Mouse (Mus musculus) adrenal gland, postnatal 14 days (tissue): Measurements from ENCODE around the gene Ppil1. TPM values are rescaled to one million over a fixed set of nuclear protein-coding genes. Genes with fewer than 3 reads are reported as not detected.
A peak's percentile ranks its signal among the peaks of the same experiment; 100 is the strongest.

Experiments
- DNase-seq: peaks from one replicate; pipeline ENCODE4 v3.0.0; 2021; ENCODE audit warnings: mixed read lengths
- long read RNA-seq, 2 experiments: library from polyadenylated mRNA; stranded (forward); transcript quantifications; one replicate each; pipeline ENCODE4 v2.0.0; 2021
- total RNA-seq: library from RNA; stranded (reverse); gene quantifications from 2 replicates; pipeline ENCODE4 v1.2.3, GENCODE M21; 2021

The Ppil1 gene
- total RNA-seq, result 26.0 and 26.4 TPM in 2 replicates
- long read RNA-seq, experiment 1, transcript Ppil1-201 (4 exons, 1,462 nt), result major isoform, 53 of 54 reads
- long read RNA-seq, experiment 1, partial matches to known transcripts, result 0 of 54 reads
- long read RNA-seq, experiment 1, other reads (novel, unspliced or antisense), result 1 of 54 reads
- long read RNA-seq, experiment 2, transcript Ppil1-201 (4 exons, 1,462 nt), result major isoform, 37 of 39 reads
- long read RNA-seq, experiment 2, partial matches to known transcripts, result 0 of 39 reads
- long read RNA-seq, experiment 2, other reads (novel, unspliced or antisense), result 2 of 39 reads

DNA sequence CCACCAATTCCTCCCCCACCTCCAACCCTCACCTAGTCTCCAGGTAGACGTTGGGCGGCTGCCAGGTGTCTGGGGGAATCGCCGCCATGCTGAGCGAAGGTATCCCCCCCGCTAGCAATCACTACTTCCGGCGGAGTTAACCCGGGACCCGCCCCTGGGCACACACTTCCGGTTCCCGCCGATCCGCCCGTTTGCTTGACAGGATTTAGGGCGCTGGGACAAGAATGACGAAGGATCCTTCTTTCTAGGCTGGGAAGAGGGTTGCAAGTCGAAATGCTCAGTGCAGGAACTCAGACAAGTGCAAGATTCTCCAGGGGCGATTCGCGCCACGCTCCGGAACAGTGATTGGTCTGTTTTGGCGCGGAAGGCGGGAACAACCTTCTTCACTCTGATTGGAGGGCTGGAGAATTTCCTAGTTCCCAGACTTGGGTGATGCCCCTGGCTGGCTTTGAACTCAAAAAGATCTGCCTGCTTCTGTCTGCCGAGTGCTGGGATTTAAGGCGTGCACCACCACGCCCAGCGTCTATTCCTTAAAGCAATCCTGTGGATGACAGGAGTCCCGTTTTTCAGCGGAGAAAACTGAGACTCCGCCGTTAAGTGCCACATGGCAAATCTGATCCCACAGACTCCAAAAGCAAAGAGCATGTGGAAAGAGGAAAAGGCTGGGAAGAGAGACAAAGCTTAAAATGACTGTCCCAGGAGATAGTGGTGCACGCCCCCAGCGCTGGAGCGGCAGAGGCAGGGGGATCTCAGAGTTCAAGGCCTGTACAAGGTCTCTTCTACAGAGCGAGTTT lies at the start of gene Ppil1:
TSS of gene Ppil1 (minus strand) at position 347 of the 794 bp plus-strand sequence.
- peak; percentile 91 for DNase-seq

DNA sequence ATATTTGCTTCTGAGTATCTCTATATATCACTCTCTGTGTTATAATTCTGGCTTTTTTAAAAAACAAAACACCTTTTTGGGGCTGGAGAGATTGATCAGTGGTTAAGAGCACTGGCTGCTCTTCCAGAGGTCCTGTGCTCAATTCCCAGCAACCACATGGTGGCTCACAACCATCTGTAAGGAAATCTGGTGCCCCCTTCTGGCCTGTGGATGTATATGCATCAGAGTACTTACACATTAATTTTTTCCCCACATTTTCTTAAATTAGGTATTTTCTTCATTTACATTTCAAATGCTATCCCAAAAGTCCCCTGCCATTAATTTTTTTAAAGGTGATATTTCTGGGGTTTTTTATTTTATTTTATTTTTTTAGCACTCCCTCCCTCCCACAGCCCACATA lies 49.3 kb upstream of the Ppil1 start:
- DNase-seq, result no peak

DNA sequence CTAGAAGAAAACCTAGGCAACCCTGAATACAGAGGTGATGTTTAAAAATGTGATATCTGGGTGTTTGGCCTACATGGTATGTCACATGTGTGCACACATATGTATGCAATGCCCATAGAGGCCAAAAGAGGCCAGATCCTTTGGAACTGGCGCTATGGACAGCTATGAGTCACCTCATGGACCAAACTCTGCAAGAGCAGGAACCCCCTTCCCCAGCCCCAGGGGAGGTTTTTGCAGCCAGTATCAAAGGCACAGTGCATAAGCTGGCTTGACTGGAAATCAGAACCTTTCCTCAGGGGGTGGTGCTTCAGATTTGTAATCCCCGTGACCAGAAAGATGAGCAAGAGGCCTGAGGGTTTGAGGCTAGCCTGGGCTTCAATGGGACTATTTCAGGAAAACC lies 48.1 kb upstream of the Ppil1 start:
- no peak for DNase-seq

- DNase-seq, result no peak
Measured at GRCm38 (mm10) chr17:29311602-29312001, 47.6 kb upstream of the Ppil1 start.

GRCm38 (mm10) chr17:29310056-29310623 lies 46.2 kb upstream of the Ppil1 start:
- no peak for DNase-seq

- DNase-seq, result no peak
Measured at GRCm38 (mm10) chr17:29305871-29306270, 41.9 kb upstream of the Ppil1 start.

GRCm38 (mm10) chr17:29305058-29305806 lies 41.2 kb upstream of the Ppil1 start:
- no peak for DNase-seq

DNA sequence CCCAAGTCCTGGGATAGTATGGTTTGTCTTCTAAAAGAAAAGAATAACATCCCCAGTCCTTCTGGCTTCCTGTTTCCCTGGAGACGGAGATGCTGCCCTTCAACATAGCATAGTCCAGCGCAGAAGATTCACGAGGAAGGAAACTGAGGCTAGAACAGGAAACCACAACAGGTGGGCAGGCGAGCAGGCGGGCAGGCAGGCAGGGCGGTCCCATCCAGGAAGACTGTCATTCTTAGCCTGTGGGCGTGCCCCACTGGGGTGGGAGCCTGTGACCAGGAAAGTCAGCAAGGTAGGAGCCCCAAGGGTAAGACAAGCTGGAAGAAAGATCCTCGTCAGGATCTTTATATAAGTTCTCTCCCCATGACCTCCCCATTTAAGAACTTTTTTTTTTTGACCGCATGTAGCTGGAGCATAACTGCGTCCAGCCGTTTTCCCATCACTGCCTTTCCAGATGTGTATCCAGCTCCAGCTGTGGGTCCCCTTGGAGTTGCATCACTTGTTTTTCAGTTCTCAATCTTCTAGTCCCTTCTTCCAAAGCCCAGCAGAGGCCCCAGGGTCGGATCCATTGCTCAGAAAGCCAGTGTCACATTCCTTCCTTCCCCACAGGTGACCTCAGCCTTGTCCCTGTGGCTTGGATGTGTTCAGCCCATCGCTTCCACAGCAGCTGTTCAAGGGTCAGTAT lies 40.5 kb upstream of the Ppil1 start:
- DNase-seq, result no peak

DNA sequence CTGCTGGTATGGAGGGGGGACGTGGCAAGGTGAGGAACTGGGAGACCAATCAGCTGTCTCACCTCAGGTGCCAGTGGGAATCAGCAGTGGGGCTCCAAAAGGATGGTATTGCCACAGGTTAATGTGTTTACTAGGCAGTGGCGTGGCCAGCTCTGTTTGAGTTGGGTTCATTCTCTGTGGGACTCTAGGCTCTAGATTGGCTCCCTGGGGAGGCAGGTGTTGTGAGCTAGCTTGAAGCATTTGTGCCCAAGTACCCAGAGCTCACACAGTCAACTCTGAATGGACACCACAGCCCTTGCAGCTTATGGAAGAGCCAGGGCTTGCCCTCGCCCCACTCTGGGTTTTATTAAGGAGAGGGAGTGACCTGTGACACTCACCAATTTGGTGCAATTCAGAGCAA lies 39.9 kb upstream of the Ppil1 start:
- DNase-seq, result no peak

DNA sequence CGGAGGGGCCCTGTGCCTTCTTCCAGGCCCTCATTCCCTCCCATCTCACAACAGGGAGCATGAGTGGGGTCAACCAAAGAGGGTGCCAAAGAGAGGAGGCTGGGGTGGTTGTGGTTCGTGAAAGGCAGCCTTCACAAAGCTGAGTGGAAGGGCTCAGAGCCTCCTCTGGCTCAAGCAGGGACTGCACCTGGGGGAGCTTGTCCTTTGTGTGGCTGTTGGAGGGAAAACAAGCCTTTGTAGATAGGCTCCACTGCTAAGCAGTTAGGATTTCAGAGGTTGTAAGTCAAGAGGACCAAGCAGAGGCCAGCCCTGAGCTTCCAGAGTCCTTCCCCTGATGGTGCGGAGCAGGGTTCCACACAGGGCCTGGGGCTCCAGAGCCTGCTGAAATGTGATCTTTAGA lies 39.1 kb upstream of the Ppil1 start:
- no peak for DNase-seq

DNA sequence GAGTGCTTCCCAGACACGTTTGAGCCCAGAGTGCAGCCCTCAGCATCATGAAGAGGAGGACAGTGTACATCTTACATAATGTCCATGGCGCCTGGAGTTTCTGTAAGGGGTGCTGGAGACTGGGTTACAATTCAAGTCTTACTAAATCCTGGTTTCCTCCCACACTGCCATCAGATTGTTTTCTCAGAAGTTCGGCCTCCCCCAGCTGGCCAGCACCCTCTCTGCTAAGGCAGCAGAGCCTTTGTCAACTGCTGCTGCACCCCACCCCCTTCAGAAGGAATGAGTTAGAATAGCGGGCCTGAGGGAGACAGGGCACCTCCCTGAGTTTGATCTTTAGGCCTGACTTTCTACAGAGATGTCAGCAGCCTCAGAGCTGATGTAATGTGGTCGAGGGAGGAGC lies 38.2 kb upstream of the Ppil1 start:
- no peak for DNase-seq

DNA sequence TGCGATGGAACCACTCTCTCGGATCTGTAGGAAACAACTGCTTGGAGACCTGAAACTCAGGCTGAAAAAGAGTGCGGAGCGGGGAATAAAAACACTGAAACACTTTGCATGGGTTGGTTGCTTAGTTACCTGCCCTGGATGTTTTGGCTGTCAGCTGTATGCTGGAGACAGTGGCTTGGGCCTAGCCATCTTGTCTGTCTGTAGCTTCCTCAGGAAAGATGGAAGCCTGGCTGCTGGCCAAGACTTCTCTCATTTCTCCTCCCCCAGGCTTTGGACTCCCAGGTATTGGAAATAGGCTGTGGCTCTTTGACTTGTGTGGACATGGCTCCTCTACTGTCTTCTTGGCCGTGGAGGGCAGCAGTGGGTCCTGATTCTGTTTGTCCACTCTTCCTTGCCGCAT lies 37.4 kb upstream of the Ppil1 start:
- no peak for DNase-seq

DNA sequence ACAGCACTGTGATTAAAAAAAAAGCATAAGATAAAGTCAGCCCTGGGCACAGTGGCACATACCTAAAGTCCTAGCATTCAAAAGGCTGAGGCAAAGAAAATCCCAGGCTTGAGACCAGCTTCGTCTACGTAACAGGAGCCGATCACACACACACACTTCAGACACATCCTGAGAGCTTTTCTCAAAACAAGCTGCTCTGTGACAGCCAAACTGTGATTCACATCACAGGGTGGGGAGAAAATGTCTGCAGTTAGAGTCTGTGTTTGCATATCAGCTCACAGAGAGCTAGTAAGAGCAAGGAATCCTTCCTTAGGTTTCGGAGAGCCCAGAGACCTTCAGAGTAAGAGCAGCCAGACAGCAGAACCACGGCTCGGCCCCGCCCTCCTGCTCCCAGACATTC lies 36.9 kb upstream of the Ppil1 start:
- DNase-seq, result no peak

DNA sequence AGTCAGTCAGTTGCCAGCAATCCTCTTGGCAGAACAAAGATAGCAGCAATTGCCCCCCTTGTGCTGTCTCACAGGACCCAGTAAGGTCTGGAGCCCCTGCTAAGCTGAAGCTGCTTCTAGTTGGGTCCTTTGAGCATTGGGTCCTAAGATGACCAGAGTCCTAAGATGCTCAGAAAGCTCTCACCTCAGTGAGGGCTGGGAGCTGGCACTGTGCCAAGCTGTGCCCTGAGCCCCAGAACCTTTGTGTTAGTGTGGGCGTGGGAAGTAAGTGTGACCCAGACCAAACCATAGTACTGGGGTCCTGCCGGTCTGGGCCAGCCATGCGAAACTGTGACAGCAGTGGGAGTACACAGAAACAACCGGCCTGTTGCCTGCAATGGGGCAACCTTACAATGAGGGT lies 35.3 kb upstream of the Ppil1 start:
- no peak for DNase-seq

DNA sequence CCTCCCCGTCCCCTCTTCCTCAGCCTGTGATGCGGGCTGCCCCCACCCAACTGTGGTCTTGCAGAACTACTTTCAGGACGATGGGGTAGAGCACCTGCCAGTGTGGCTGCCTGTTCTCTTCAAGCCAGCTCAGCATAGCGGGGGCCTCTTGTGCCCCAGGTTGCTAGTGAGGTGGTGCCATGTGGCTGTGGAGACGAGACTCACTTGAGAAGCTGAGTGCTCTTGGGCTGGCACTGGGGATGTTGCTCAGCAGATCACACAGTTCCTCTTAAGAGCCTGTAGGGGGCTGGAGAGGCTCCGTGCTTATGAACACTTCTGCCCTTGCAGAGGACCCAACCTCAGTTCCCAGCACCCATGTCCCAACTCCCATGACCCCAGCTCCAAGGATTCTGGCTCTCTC lies 33.8 kb upstream of the Ppil1 start:
- no peak for DNase-seq

DNA sequence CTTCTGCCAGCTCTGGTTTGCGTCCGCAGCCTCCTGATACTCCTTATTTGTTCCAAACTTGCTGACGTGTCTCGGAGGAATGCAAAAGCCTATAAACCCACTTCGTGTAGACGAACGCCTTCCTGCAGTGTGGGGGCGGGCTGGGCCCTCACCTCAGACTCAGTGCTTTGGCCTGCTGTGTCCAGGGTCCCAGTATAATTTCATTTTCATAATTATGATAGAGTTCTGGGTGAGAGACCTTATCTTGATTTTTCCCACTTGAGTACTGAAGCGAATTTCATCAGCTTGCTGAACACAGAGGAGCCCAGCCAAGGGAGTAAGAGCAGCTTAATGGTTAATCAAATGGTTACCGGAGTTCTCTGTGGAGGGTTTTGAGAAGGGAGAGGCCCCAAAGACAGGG lies 33.3 kb upstream of the Ppil1 start:
- no peak for DNase-seq

DNA sequence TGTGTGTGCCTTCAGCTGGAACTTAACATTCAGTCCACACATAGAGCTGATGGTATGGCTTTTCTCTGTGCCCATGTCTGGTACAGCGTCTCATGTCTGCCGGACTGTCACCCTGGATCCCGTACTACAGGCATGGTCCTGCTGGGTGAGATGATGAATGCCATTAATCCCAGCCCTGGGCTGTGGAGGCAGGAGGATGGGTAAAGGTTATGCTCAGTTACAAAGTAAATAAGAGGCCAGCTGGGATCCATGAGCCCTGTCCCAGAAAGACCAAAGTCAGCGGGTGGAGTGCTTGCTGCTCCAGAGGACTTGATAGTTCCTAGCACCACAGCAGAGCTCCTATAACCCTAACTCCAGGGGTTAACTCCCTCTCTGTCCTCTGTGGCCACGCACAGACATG lies 31.8 kb upstream of the Ppil1 start:
- no peak for DNase-seq

DNA sequence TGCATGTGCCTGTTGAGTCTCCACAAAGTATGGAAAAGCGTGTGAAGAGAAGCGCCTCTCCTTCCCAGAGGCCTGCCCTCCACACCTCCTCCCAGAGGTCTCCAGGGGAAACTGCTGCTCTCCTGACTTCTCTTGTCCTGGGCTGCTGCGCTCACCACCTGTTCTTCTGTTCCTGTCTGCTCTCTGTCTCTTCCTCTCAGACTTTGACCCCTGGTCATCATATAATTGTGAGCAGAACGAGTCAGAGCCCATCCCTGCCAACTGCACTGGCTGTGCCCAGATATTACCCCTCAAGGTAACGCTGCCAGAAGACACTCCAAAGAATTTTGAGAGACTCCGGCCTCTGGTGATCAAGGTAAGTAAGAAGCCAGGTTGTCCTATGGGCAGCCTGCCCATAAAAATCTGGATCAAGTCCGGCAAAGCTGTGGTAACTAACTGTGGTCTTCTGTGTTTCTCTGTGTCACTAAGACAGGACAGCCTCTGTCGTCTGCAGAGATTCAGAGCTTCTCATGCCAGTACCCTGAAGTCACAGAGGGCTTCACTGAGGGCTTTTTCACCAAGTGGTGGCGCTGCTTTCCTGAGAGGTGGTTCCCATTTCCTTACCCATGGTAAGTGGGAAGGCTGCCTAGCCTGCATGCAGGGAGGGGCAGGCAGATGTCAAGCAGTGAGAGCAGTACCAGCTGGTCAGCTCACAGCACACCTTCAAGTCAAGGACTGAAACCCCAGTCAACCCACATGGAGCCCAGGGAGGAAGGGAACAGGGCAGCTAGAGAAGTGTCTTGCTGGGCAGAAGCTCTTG lies 30.0 kb upstream of the Ppil1 start:
- no peak for DNase-seq

DNA sequence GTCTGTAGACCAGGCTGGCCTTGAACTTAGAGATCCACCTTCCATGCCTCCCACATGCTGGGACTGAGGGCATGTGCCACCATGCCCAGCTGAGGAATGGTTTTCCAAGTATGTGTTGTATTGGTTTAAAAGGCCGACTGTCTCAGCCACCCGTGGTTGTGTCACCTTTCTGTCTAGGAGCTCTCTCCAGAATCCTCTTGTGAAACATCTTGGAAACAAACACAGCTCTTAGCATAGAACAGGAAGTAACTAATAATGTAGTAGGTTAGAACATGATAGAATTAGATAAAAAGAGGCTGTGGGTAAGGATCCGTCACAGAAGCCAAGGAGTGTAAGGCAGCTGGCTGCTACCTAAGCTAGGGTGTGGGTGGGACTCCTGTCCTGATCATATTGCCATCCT lies 29.0 kb upstream of the Ppil1 start:
- no peak for DNase-seq

- DNase-seq, result no peak
Measured at GRCm38 (mm10) chr17:29291793-29292192, 27.8 kb upstream of the Ppil1 start.

- no peak for DNase-seq
Measured at GRCm38 (mm10) chr17:29282216-29282952, 18.4 kb upstream of the Ppil1 start.
